Mouse (Mus musculus) neural tube, embryonic 14.5 days (tissue): Measurements from ENCODE around the gene Cltc. TPM values are rescaled to one million over a fixed set of nuclear protein-coding genes. Genes with fewer than 3 reads are reported as not detected.

Experiments used
- ATAC-seq: fragments of 200-750 bp; cut with Nextera tagmentation; 2 replicates; pipeline ENCODE4 v1.8.0; 2017; ENCODE audit warnings: low read depth, mild to moderate bottlenecking, moderate TSS enrichment, moderate library complexity
- H3K27ac ChIP-seq: fragments of 300-500 bp; sonication (generic); 2 replicates; pipeline ENCODE4 v1.5.1; 2014; ENCODE audit warnings: low read depth, mild to moderate bottlenecking, control low read depth, low read length, moderate library complexity, mixed read lengths
- H3K27me3 ChIP-seq: fragments of 300-500 bp; sonication (generic); 2 replicates; pipeline ENCODE4 v1.6.1; 2014; ENCODE audit warnings: low read length; ENCODE audit not compliant: control insufficient read depth, insufficient read depth
- H3K36me3 ChIP-seq: fragments of 300-500 bp; sonication (generic); 2 replicates; pipeline ENCODE4 v1.6.1; 2014; ENCODE audit warnings: low read length, mixed read lengths; ENCODE audit not compliant: control insufficient read depth, insufficient read depth
- H3K4me1 ChIP-seq: fragments of 300-500 bp; sonication (generic); 2 replicates; pipeline ENCODE4 v1.6.1; 2014; ENCODE audit warnings: low read length; ENCODE audit not compliant: control insufficient read depth, insufficient read depth
- H3K4me2 ChIP-seq: fragments of 300-500 bp; sonication (generic); 2 replicates; pipeline ENCODE4 v1.6.1; 2014; ENCODE audit warnings: mild to moderate bottlenecking, low read depth, low read length, control low read depth
- H3K4me3 ChIP-seq: fragments of 300-500 bp; sonication (generic); 2 replicates; pipeline ENCODE4 v1.5.1; 2014; ENCODE audit warnings: low read depth, low read length, control low read depth, mixed read lengths
- H3K9ac ChIP-seq: fragments of 300-500 bp; sonication (generic); replicated peaks from 2 replicates; pipeline ENCODE4 v1.6.1; 2014; ENCODE audit warnings: low read depth, mild to moderate bottlenecking, control low read depth, low read length, mixed read lengths
- H3K9me3 ChIP-seq: fragments of 300-500 bp; sonication (generic); 2 replicates; pipeline ENCODE4 v1.6.1; 2016; ENCODE audit warnings: low read length; ENCODE audit not compliant: control insufficient read depth
- WGBS: fragments of 180-500 bp; shearing (Covaris S2); extraction: QIAGEN DNeasy Blood & Tissue Kit; methylation state at CpG from one replicate; pipeline ENCODE4 v1.1.7; 2014; 5-methylcytosine and 5-hydroxymethylcytosine counted together
- polyA plus RNA-seq: library from polyadenylated mRNA; unstranded; fragments of >200 nt; fragmentation: Nextera tagmentation; extraction: Ambion mirVana; gene quantifications from 2 replicates; pipeline ENCODE4 v1.2.1, GENCODE M21; 2014

The Cltc gene
- polyA plus RNA-seq, 1 experiment from 2014 or later = 208 TPM

DNA sequence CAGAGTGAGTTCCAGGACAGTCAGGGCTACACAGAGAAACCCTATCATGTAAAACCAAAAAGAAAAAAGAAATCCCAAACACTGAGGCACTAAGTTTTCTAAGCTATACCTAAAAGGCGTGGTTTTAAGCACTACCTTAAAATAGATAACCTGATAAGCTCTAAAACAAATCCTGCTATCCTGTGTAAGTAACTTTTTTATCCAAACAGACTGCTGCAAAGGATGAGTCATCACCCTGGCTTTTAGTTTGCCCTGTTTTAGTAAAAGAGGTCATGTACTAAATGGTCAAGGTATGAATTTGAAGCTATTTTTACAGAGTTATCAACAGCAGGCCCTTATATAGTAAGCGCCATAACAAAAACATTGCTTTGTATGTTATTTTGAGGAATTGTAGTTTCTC lies 2.5 kb upstream of the Cltc start:
- peaks cover 8% of the 10 kb centered on the region; the same call in 1 of the 2 replicates for H3K4me1 ChIP-seq
- no peak overlapping the region for H3K4me3 ChIP-seq
- 95% methylated on average over 2 of the region's 2 CpGs for WGBS
- no peak overlapping the region for H3K27ac ChIP-seq
- H3K27me3 ChIP-seq = no peaks in the 10 kb centered on the region
- ATAC-seq = no peak
- H3K4me2 ChIP-seq = no peak overlapping the region
- H3K9me3 ChIP-seq = no peaks in the 10 kb centered on the region
- H3K9ac ChIP-seq = no peak overlapping the region
- H3K36me3 ChIP-seq = no peaks in the 10 kb centered on the region

DNA sequence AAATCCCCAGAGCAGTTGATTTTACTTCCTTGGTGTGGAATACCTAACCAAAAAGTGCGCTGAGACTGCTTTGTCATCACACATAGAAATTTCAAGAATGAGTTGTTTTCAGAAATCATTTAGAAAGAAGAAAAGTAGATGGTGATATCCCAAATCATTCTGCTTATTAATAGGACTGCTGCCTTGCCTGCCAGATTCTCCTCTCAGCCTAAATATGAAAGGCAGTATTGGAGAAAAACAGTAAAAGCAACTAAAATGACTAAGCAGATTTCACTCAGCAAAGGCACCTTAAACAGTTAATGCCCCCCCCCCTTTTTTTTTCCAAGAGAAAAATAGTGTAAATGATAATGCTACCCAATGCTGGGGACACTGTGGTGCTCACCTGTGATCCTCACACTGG lies 1.9 kb upstream of the Cltc start:
- no peaks in the 10 kb centered on the region for H3K27me3 ChIP-seq
- H3K27ac ChIP-seq = no peak overlapping the region
- no peaks in the 10 kb centered on the region for H3K9me3 ChIP-seq
- no peak overlapping the region for H3K9ac ChIP-seq
- no peak for ATAC-seq
- H3K4me1 ChIP-seq = peaks cover 8% of the 10 kb centered on the region; the same call in 1 of the 2 replicates
- WGBS = 98% methylated on average over 1 of the region's 1 CpGs
- H3K4me2 ChIP-seq = no peak overlapping the region
- H3K36me3 ChIP-seq = no peaks in the 10 kb centered on the region
- no peak overlapping the region for H3K4me3 ChIP-seq

DNA sequence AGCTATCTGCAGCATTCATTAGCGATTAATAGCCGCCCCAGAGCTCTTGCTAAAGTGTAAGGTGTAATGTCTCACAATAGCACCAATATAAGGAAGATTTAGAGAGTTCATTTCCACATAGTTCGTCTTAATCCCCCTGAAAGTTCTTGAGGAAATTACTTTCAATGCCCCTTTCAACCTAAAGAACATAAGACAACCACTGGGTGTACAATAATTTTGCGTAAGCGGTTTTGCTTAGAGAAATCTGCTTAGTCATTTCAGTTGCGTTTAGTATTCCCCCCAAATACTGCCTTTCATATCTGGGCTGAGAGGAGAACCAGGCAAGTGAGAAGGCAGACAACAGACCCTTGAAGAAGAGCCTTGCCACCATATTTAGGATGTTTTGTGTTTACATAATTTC lies 1.2 kb upstream of the Cltc start:
- Histone ChIP-seq H3K4me3 (peak overlapping the region; percentile 79), H3K27ac (peak overlapping the region; percentile 98), H3K4me2 (peak overlapping the region; percentile 86), H3K27me3 (no peaks in the 10 kb centered on the region), H3K36me3 (no peaks in the 10 kb centered on the region), H3K4me1 (peaks cover 12% of the 10 kb centered on the region; the same call in 1 of the 2 replicates), H3K9me3 (no peaks in the 10 kb centered on the region), H3K9ac (peak overlapping the region; percentile 87)
- 30% methylated on average over 6 of the region's 6 CpGs for WGBS
- ATAC-seq = no peak

DNA sequence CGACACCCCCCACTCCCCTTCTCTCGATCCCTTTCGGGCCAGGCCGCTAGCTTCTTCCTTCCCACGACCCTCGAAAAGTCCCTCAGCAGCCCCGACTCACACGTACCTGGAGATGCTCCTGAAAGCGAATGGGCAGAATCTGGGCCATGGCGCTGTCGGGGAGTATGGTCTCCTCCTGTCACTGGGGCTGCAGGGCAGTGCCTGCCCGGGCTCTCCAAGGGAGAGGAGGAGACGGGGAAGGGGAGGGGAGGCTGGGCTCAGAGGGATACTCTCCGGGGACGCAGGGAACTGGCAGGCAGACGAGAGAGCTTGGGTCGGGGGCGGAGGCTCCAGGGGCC lies 254 bp downstream of the Cltc start:
- peaks cover 14% of the 10 kb centered on the region; the same call in 1 of the 2 replicates for H3K4me1 ChIP-seq
- H3K4me3 ChIP-seq = peak overlapping the region; percentile 79
- under 1% methylated on average over 17 of the region's 18 CpGs for WGBS
- H3K27me3 ChIP-seq = no peaks in the 10 kb centered on the region
- ATAC-seq = no peak; the same call in 1 of the 2 replicates
- H3K9ac ChIP-seq = peak overlapping the region; percentile 91
- H3K9me3 ChIP-seq = no peaks in the 10 kb centered on the region
- peak overlapping the region; percentile 98 for H3K27ac ChIP-seq
- no peaks in the 10 kb centered on the region for H3K36me3 ChIP-seq
- H3K4me2 ChIP-seq = peak overlapping the region; percentile 85

DNA sequence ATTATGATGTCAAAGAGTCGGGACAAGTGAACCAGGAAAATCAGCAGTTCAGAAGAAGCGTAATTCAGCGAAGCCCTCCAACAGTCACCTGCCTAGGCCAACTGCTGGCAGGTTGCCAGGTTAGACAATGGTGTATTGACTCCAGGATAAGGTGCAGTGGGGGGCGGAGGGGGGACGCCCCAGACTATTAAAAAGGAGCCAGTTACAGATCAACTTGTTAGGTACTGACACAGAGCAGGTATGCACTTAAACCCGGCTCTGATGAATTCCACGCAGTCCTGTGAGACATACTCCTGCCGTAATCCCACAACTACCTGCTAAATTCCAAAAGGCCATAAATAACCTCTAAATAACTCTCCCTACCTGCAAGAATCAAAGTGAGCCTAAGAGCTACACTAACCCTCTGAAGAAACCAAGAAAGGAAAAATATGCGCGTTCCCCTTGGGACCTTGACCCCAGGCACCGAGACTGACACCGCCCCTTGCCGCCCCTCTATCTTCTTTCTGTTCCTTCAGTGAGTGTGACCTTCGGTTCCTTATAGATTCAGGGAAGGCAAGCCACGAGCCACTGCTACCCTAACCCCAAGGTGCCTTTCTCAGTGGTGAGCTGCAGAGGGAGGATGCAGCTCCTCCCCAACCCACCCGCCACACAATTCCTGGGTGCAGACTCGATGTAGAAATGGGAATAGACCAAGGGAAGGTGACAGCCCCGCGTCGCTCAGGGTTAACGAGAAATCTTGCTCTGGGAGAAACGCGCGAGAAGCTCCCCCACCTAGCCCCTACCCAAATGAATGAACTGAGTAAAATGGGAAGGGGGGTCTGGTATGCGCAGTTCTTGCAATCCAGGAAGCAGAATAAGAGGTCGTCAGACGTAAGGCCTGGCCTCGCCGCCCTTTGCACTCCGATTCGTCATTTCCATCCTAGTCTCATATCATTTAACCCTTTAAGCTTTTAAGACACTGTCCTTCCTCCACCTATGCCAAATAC lies 916 bp downstream of the Cltc start:
- peak; percentile 15; the same call in 1 of the 2 replicates for ATAC-seq
- H3K4me1 ChIP-seq = peaks cover 14% of the 10 kb centered on the region; the same call in 1 of the 2 replicates
- H3K27ac ChIP-seq = peak overlapping the region; percentile 98
- peak overlapping the region; percentile 79 for H3K4me3 ChIP-seq
- no peaks in the 10 kb centered on the region for H3K36me3 ChIP-seq
- H3K9me3 ChIP-seq = no peaks in the 10 kb centered on the region
- peak overlapping the region; percentile 85 for H3K4me2 ChIP-seq
- no peaks in the 10 kb centered on the region for H3K27me3 ChIP-seq
- WGBS = 2% methylated on average over 31 of the region's 31 CpGs
- peak overlapping the region; percentile 91 for H3K9ac ChIP-seq

DNA sequence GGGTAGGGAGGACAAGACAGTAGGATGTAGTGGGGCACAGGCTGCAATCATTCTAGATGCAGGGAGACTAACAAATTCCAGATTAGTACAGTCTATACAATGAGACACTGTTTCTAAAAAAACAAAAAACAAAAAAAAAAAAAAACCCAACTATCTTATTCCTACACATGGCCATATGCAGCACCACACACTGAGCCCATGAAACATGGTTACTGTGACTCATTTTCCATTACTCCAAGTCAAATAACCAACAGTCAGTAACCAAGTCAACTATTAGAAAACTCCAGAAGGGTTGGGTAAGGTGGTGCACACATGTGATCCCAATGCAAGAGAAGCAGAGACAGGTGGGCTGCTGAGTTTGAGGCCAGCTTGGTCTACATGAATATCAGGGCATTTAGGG lies 5.0 kb downstream of the Cltc start:
- Histone ChIP-seq H3K4me3 (no peak overlapping the region), H3K9ac (no peak overlapping the region), H3K4me2 (no peak overlapping the region), H3K4me1 (peaks cover 19% of the 10 kb centered on the region), H3K27me3 (no peaks in the 10 kb centered on the region), H3K9me3 (no peaks in the 10 kb centered on the region), H3K27ac (no peak overlapping the region), H3K36me3 (no peaks in the 10 kb centered on the region)
- ATAC-seq = no peak

DNA sequence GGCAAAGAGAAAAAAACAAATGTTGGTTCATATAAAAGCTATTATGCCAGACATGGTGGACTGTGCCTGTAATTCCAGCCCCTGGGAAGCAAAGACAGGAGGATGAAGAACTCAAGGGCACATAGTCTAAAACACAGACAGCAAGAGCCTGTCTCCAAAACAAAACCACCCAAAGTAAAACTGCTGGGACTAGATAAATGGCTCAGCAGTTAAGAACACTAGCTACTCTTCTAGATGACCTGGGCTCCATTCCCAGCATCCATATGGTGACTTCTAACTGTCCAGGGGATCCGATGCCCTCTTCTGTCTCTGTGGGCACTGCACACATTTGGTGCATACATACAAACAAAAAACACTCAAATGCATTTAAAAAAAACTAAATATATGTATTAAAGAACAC lies 6.4 kb downstream of the Cltc start:
- H3K4me1 ChIP-seq = peaks cover 16% of the 10 kb centered on the region
- H3K4me3 ChIP-seq = no peak overlapping the region
- H3K4me2 ChIP-seq = no peak overlapping the region
- H3K9me3 ChIP-seq = no peaks in the 10 kb centered on the region
- no peaks in the 10 kb centered on the region for H3K36me3 ChIP-seq
- no peak overlapping the region for H3K9ac ChIP-seq
- ATAC-seq = no peak
- H3K27ac ChIP-seq = no peak overlapping the region
- no peaks in the 10 kb centered on the region for H3K27me3 ChIP-seq
- 100% methylated on average over 1 of the region's 1 CpGs for WGBS

DNA sequence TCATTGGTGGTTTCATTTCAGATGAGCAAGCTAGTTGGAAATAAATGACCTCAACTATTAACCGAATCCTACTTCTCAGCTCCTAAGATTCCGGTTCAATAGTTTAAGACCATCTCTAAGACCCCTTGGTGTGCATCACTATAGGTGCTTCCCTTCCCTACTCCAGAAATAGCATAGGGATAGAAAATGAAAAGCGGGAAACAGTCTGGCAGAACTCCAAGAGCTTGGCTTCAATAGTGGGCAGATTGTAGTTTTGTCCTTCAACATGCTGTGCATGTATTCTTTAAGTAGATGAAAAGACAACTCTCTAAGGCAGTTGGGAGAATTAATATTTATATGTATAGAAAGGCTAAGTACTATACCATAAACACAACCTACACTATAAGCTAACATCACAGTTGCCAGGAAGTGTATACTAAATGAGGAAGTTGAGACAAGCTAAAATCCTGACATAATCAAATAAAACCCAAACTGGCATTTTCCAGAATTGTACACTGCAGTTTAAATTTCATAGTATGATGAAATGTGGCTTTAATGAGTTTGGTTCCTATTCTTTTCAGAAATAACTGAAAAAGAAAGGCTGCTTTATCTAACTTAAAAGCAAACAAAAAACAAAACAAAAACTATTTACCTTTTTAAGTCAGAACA lies 7.5 kb downstream of the Cltc start:
- Histone ChIP-seq H3K9me3 (no peaks in the 10 kb centered on the region), H3K4me1 (peaks cover 11% of the 10 kb centered on the region), H3K27ac (no peak overlapping the region), H3K4me2 (no peak overlapping the region), H3K36me3 (no peaks in the 10 kb centered on the region), H3K27me3 (no peaks in the 10 kb centered on the region), H3K4me3 (no peak overlapping the region), H3K9ac (no peak overlapping the region)
- 59% methylated on average over 3 of the region's 3 CpGs for WGBS
- ATAC-seq = no peak
